Mouse (Mus musculus) megakaryocyte, adult 5-6 weeks (primary cell): ENCODE results near the gene Mrps31. TPM values are rescaled to one million over a fixed set of nuclear protein-coding genes. Genes with fewer than 3 reads are reported as not detected.

Source experiments
- ATAC-seq: 2 replicates; pipeline ENCODE4 v1.8.0; 2016; ENCODE audit warnings: mild to moderate bottlenecking, inconsistent platforms; ENCODE audit not compliant: poor library complexity, severe bottlenecking
- total RNA-seq, 2 experiments: library from RNA; stranded (forward) in 1 of 2; stranded (reverse) in 1 of 2; fragments of 153-499, 151-499 nt in 1 of 2; fragments of 221-1000, 200-1000 nt in 1 of 2; gene quantifications; 2 replicates each; pipeline versions ENCODE4 v1.2.3 to v1.2.4; 2015 to 2017

The Mrps31 gene
- total RNA-seq (2015) (12.9 and 15.7 TPM in 2 replicates), total RNA-seq (2017) (14.4 and 15.9 TPM in 2 replicates)

- peak; percentile 91 for ATAC-seq
Observed at GRCm38 (mm10) chr8:22411282-22411702, at the start of gene Mrps31. Gene Mrps31 (plus strand): TSS chr8:22411361.

- ATAC-seq, result no peak
Observed at GRCm38 (mm10) chr8:22376311-22376710, 34.9 kb upstream of the Mrps31 start.

- ATAC-seq, result peak; percentile 79
Observed at GRCm38 (mm10) chr8:22376903-22377302, 34.3 kb upstream of the Mrps31 start.

DNA sequence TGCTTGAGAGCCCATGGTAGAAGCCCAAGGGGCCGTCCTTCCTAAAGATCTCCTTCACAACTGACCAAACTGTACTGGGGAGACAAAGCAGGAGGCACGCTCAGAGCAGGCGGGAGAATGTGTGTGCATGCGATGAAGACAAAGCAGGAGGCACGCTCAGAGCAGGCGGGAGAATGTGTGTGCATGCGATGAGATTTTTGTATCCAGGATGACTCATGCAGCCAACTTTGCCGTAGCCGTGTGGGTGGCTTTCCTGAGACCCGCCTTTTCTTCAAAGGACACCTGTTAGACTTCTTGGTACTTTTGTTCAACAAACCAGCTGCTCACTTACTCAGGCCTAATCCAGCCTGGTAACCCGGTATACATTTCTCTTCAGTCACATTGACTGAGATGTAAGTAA is 30.2 kb upstream of the Mrps31 start:
- no peak for ATAC-seq

GRCm38 (mm10) chr8:22382824-22383595 is 28.2 kb upstream of the Mrps31 start:
- no peak for ATAC-seq

- ATAC-seq, result no peak
Observed at GRCm38 (mm10) chr8:22385158-22385557, 26.0 kb upstream of the Mrps31 start.

DNA sequence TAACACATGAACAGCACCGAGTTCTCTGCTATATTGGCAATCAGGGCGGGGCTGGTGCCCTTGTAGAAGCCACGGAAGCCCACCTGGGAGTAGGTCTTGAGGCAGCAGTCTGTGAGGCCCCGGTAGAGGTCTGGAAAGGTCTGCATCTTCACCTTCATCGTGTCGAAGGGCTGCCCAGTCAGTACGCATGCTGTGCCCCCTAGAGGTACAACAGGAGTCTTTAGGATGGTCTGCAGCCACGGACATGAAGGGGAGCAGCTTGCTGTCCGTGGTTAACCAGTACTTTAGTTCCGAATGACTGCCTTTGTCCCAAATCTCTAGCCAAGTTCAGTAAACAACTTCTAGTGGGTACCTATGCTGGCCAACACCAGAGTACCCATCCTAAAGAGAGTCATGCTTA is 21.3 kb upstream of the Mrps31 start:
- no peak for ATAC-seq

DNA sequence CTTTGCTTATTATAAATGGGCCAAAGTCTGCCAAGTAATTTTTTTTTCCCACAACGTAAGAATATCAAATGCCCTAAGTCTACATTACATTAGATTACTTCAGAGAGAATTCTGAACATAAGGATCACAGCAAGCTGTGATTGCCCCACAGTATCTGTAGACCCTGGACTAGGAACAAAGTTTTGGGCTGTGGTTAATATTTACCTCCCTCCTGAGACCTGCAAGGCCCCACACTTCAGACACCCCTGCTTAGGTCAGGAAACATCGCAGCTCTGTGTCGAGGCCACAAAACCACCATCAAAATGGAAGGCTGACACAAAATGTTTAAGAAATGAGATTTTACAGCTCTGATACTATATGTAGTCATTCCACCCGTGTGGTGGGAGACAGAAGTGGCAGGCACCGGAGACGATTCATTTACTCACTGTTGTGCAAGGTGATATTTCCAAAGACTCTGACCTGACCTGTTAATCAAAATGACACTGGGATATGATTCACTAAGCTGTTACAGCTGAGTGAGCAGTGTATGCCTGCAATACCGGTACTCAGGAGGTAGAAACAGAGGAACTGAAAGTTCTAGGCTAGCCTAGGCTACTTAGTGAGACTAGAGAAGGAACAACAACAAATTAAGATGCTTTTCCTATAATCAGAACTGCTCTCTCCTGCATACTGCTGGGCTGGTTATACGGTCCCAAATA is 20.2 kb upstream of the Mrps31 start:
- no peak for ATAC-seq

- ATAC-seq, result no peak
Observed at GRCm38 (mm10) chr8:22394471-22394870, 16.7 kb upstream of the Mrps31 start.

GRCm38 (mm10) chr8:22395256-22395655 is 15.9 kb upstream of the Mrps31 start:
- ATAC-seq, result no peak

- ATAC-seq, result peak; percentile 30
Observed at GRCm38 (mm10) chr8:22397811-22398141, 13.4 kb upstream of the Mrps31 start.

GRCm38 (mm10) chr8:22398142-22398951 is 12.8 kb upstream of the Mrps31 start, which contains the start of gene Slc25a15:
Gene Slc25a15 (minus strand): TSS chr8:22398597.
- ATAC-seq, result peak; percentile 95

GRCm38 (mm10) chr8:22399285-22399880 is 11.8 kb upstream of the Mrps31 start:
- ATAC-seq, result no peak

DNA sequence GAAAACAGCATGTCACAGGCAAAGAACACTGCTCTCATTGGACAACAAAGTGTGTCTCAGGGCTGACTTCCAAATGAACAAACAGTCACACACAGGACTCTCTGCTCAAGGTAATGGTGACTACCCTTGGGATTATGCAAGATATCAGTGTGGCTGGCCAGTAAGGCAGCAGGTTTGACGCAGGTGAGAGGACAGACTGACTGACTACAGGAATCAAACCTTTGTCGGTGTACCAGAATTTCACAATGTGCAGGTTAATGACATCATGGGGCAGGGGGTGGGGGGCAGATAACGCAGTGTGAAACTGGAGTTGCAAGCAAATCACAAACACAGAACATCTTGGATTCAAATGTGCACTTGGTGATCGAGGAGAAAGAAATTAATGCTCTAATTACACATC is 10.6 kb upstream of the Mrps31 start:
- ATAC-seq, result no peak

DNA sequence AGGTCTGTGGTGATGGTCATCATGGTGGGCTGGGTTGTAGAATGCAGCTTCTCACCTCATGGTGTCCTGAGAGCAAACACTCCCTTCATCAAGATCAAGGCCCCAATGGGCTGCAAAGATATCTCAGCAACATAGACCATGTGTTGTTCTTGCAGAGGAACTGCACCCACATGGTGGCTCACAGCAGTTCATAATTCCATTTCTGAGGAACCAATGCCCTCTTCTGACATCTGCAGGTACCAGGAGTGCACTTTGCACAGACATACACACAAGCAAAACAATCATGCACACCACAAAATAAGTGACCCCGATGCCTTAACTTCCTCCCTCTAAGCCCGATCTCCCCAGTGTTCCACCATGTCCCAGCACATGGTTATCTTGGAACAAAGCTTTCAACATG is 7.9 kb upstream of the Mrps31 start:
- ATAC-seq, result no peak

DNA sequence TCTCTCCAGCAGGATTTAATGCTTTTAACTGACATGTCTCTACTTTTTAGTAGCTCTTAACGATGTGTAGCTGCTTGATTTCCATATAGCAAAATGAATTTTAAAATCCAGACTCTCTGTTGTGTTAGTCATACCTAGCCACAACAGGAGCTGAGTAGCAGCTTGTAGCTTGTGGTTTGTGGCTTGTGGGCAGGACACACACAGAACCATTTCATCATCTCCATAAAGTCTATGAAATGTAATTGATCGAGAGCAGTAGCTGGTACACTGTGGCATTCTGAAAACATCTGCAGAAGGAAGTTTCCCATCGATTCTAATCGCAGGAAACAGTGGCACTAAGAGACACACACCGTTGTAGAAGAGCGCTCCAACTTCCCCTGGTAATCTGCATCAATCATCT is 5.4 kb upstream of the Mrps31 start:
- peak; percentile 90 for ATAC-seq

- peak; percentile 71 for ATAC-seq
Observed at GRCm38 (mm10) chr8:22410688-22411281, 376 bp upstream of the Mrps31 start.

- ATAC-seq, result no peak
Observed at GRCm38 (mm10) chr8:22411971-22412370, 810 bp downstream of the Mrps31 start.
